Mouse (Mus musculus) retina, embryonic 14.5 days (tissue): ENCODE results near the gene Gpr155.
A peak's percentile ranks its signal among the peaks of the same experiment; 100 is the strongest.

Experiments used
- DNase-seq: peaks from one replicate; pipeline ENCODE4 v3.0.0-alpha.2; 2015; ENCODE audit warnings: low spot score

Gpr155 gene

GRCm38 (mm10) chr2:73386356-73387046 lies at the start of gene Gpr155:
Gpr155 (minus strand) TSS chr2:73386572.
- DNase-seq = peak; percentile 99

GRCm38 (mm10) chr2:73435847-73436246 lies 49.5 kb upstream of the Gpr155 start:
- DNase-seq = no peak

DNA sequence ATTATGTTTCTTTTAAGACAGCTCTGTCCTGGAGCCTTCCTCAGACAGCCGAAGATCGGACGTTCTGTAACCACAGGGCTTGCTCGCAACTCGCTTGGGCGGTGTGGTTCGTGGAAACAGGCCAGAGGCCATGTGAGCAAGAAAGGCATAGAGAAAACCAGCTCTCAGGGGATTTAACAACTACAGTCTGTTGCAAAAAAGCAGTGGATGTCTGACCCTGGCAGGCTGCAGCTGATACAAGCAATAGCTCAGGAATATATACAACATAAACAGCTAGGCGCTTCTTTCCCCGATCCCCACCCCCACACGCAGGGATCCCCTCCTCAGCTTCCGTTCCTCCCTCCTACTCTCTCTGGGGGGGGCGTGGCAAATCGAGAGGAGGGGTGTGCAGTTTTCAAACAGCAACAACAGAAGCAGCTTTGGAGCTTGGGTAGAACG lies 45.6 kb upstream of the Gpr155 start:
- no peak for DNase-seq

DNA sequence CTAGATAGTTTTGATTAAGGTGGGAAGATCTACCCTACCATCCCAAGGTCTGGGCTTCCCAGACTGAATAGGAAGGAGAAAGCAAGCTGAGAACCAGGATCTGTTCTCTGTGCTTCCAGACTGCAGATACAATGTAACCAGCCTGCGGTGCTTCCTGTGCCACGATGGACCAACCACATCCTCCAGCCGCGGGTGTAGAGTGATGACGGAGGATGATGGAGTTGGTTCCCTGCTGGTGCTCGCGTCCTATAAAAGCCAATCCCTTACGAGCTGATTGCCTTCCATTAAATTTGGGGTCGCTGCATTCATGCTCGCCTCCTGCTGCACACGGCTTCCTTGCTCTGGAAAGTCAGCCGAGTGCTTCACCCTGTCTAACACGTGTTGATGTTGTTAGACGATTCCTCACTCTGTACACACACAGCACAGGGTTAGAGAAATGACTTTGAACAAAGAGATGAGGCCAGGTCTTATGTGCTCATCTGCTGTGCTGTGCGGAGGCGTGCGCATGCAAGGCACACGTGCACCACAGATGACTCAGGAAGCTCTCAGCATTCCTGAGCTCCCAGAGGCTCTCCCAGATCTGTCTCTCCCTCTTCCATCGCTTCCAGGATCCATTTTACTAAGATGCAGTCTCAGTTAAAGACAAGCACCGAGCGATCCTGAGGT lies 42.6 kb upstream of the Gpr155 start:
- no peak for DNase-seq

- DNase-seq = peak; percentile 72
Observed at GRCm38 (mm10) chr2:73427293-73427692, 40.9 kb upstream of the Gpr155 start.

- no peak for DNase-seq
Observed at GRCm38 (mm10) chr2:73425822-73426221, 39.5 kb upstream of the Gpr155 start.

DNA sequence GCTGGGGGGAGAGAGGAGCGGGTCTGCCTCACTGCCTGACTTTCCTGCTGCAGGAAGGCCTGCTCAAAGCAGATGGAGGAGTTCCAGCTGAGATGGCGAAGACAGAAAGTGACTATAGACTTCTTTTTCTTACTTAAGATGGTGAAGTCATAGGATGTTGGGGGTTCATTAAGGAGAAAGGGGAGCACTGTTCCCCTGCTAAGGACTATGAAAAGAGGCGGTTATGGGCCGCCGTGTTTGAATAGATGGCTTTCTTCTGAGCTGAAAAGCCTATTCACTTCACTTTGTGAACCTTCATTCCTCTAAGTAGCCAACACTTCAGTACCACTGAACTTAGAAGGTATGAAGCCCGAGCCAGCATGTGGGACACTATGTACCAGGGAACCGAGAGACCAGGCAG lies 33.4 kb upstream of the Gpr155 start:
- no peak for DNase-seq

DNA sequence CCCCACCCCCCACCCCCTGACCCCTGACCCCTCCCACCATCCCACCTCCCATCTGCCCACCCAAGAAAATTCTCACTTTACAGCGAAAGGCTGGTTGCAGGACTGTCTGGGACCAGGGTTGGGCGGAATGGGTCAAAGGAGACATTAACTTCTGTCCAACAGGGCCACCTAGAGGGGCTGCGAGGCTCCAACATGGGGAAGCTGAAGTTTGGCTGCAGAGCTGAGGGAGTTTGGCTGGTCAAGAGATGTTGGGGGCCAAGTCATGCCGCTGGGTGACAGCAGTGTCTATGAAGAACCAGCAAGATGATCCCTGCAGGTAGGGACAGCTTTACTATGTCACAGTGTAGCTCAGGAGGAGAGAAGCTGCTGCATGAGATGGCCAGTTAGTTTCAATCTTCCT lies 32.9 kb upstream of the Gpr155 start:
- DNase-seq = peak; percentile 33

- DNase-seq = no peak
Observed at GRCm38 (mm10) chr2:73415892-73416291, 29.5 kb upstream of the Gpr155 start.

GRCm38 (mm10) chr2:73410076-73410475 lies 23.7 kb upstream of the Gpr155 start:
- no peak for DNase-seq

DNA sequence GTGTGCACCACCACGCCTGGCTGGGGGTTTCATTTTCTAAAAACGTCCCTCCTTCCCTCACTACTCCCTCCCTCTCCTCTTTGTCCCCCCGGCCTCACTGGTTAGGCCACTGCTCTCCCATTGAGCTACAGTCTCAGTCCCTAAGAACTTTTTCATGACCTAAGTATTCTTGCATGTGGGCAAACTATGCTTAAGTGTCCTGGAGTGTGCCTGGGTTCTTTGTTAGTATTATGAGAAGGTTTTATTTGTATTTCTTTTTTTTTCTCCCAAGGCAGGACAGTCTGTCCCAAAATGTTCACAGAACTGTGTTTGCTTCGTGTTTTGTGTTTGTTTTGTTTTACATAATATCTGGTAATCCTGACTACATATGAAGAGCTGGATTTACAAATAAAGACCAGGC lies 21.3 kb upstream of the Gpr155 start:
- DNase-seq = no peak

GRCm38 (mm10) chr2:73406336-73406915 lies 20.1 kb upstream of the Gpr155 start:
- DNase-seq = no peak

DNA sequence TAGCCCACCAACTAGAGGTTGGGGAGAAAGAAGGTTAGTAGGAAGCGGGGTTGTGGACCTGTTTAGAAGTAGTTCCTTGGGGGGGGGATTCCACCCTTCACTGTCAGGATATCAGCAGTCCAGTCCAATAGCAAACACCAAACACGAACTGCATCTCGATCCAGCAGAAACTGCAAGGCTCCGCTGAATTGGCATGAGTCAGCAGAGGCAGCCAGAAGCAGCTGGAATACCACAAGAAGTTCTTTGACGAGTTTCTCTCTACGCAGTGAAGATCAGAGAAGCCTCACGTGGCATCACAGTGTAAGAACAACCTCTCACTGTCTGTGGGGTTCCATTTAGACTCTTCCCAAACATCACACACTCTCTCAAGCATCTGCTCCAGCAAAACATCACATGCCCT lies 18.6 kb upstream of the Gpr155 start:
- no peak for DNase-seq

DNA sequence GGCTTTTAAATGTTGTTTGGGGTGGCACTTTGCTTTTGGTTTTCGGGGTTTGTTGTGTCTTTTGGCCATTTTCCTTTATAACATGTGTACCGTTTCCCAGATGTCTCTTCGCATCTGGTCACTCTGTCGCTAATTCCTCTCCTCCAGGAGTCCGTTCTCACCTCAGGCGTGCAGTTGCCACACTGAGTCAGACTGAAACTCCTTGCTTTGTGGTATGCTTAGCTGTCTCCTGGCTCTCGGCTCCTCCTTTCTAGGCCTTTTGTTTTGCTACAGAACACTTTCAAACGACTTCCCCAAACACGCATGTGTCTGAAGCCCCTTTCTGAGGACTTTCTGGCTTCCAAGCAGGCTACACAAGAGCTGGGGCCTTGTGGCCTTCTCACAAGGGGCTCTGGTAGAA lies 18.1 kb upstream of the Gpr155 start:
- no peak for DNase-seq

DNA sequence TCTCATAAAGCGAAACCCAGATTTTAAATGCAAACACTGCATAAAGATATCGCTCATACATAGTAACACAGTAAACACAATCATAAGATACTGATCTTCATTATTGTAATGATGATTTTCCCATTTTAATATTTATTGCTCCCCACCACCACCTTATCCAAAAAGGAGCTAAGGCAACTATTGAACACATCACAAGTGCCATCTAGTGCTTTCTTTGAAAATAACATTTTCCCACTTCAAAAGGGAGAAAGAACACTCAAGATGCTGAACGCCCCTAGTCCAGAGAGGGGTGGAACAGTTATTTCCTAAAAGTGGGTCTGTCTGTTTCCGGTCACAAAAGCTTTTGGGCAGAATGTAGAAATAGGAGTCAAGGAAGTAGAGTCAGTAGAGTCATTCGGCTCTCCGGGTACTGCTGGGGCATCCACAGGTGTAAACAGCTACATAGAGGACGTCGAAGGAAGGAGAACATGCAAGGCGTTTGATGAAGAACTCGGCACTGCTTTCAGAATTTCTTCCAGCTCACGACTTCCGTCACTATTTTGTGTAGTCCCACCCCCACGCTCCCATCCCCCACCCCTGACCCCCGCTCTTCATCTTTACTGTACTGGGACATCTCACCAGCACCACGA lies 17.1 kb upstream of the Gpr155 start:
- DNase-seq = peak; percentile 20

DNA sequence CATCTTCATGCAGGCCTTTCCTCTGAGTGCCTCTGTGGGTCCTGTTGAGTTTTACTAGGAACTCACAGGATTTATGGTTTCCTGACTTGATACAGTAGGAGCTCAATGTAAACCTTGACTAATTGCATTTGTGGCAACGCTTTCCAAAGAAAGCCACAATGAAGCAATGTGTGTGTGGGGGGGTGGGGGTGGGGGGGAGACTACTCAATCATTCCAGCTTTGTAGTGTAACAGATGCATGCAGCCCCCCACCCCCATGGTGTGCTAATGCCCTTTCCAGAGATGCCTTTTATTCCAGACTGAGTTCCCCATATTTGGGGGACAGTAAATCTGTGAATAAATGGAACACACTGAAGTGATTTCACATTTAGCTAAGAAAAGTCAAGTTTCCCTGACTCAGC lies 15.3 kb upstream of the Gpr155 start:
- DNase-seq = no peak

DNA sequence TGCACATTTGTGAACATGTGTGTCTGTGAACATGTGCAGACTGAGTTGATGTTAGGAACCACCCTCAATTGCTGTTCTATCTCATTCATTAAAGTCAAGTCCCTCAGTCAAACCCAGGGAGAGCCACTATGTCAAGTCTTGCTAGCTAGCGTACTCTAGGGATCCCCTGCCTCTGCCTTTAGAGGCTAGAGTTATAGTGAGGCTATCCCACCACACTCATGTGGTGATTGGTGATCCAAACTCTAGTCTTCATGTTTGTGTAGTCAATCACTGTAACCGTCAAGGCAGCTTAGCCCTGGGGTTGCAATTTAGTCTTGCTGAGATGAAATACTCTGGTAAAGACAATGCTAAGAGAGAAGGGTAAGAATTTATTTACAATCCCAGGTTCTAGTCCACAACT lies 11.1 kb upstream of the Gpr155 start:
- no peak for DNase-seq

DNA sequence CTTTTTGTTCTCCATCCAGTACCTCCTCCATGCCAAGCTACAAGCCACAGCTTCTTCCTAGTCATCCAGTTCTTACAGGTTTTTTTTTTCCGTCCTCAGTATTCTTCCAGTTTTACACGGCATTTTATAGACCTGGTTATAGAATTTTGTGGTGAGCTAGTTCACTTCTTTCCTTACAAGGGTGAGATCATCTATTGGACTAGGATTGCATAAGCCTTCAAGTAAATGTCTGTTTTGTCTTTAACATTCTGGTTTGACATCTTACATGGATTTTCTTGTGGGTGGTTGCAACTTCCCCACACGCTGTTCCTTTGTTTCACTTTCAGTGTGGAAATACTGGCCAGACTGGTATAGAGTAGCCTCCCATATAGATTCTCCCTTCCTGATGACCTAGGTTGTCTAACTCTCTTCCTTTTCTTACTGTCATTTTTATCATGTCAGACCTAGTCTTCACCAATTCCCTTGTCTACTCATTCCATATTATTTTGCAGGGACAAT lies 10.5 kb upstream of the Gpr155 start:
- no peak for DNase-seq

- no peak for DNase-seq
Observed at GRCm38 (mm10) chr2:73395516-73395915, 9.1 kb upstream of the Gpr155 start.

DNA sequence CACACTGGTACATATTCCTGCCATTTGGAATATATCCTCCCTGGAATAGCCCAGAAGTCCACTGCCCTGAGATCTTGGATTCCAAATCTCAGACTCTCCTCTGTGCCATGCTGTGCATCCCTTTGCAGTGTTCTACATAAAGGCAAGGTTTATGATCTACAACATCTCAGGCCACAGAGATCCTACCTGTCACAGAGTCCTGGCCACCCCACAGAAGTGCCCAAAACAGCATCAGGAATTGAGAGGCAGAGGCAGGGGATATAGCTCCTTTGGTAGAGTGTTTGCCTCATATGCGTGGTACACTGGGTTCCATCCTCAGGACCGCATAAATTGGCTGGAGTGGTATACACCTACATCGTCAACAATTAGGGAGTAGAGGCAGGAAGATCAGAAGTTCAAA lies 8.1 kb upstream of the Gpr155 start:
- DNase-seq = no peak

DNA sequence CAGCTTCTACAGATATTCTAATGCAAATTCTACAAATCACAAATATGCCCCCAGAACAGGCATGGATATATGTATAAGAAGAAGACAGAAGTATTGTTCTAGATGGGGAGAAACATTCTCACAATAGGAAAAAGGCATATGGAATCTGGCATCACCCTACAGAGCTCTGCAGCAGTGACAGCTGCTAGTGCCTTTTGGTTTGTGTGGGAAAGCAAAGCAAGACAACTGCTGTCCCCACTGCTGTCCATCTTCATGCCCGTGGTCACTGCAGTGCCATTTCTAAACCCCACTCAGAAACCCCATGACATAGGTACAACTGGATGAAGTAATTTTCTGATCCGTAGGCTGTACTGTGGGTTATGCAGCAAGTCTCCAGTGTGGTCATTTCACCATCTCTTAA lies 6.4 kb upstream of the Gpr155 start:
- no peak for DNase-seq

DNA sequence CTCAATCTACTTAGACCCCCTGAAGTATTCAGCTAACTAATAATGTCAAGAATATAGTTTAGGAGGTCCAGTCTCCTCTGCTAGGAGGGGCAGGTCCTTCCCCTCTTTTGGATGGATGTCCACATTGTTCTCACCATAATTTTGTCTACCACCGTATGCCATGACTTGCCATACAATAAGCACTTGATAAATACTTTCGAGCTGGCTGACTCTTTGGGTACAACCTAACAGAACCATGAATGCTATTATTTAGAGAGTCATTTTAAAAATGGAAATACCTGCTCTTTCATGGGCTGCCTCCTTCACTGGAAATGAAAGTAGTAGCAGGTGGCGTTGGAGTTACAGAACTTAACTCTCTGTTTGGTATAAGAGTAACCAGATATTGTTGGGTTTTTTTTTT lies 3.6 kb upstream of the Gpr155 start:
- no peak for DNase-seq

- no peak for DNase-seq
Observed at GRCm38 (mm10) chr2:73387806-73388205, 1.4 kb upstream of the Gpr155 start.
